Comparison of ENCODE assay signal across 25 mouse cellular contexts in genomic region chr5:143558731-143559130, GRCm38 (mm10). TPM values are rescaled to one million over a fixed set of nuclear protein-coding genes. Genes with fewer than 3 reads are reported as not detected.
DNase-seq lines count a peak whose midpoint lies in the region; ATAC-seq lines count a peak whose summit lies in the region.
"Had no signal": no experiment of that assay in that cellular context is flagged by ENCODE, and none has a peak within 500 bp of the region (broad histone marks: within the 10 kb centered on the region; RNA-seq: fewer than 3 reads in every experiment).

No protein-coding gene starts in this region.

- no peaks in the 10 kb centered on the region for H3K27me3 ChIP-seq in heart, embryonic 12.5 days (replicated peaks)
- H3K27me3 ChIP-seq in forebrain, embryonic 13.5 days = no peaks in the 10 kb centered on the region
- H3K27me3 ChIP-seq: embryonic facial prominence, embryonic 15.5 days; hindbrain, embryonic 15.5 days; intestine, embryonic 15.5 days; kidney, embryonic 15.5 days; limb, embryonic 12.5 days; stomach, embryonic 15.5 days had no signal

- no peak for ATAC-seq in heart, embryonic 12.5 days (ENCODE audit: insufficient number of reproducible peaks, low FRiP score)
- no peak for ATAC-seq in forebrain, embryonic 13.5 days
- ATAC-seq: intestine, embryonic 15.5 days; midbrain, embryonic 16.5 days had no signal

- intact Hi-C loops in left cerebral cortex, postnatal 4 days (cut with DNase I) = no loop called here

- peak; percentile 53 to 63 for DNase-seq in heart, adult 18-20 months
- DNase-seq in heart, adult 9 months (ENCODE audit: low spot score in 2 of 2) = no peak
- DNase-seq in heart, postnatal 4 days = peak; percentile 32
- no peak for DNase-seq in left cerebral cortex, postnatal 4 days
- DNase-seq: adrenal gland, postnatal 36 days; B cell, adult 2 months; cerebellum, adult 18-20 months; cerebellum, postnatal 25 days; kidney, postnatal 4 days; layer of hippocampus, adult 9-11 months; lung, embryonic 14.5 days; lung, postnatal 36 days; right cerebral cortex, postnatal 14 days; thymus, adult 2 months had no signal

- no peaks in the 10 kb centered on the region for H3K9me3 ChIP-seq in heart, embryonic 12.5 days (replicated peaks)
- H3K9me3 ChIP-seq in forebrain, embryonic 13.5 days (replicated peaks) = no peaks in the 10 kb centered on the region
- H3K9me3 ChIP-seq: embryonic facial prominence, embryonic 15.5 days; forebrain, embryonic 10.5 days; hindbrain, embryonic 15.5 days; intestine, embryonic 15.5 days; kidney, embryonic 15.5 days; limb, embryonic 12.5 days; stomach, embryonic 15.5 days had no signal

- H3K9ac ChIP-seq in heart, embryonic 12.5 days = no peak overlapping the region
- H3K9ac ChIP-seq in forebrain, embryonic 13.5 days = no peak overlapping the region
- H3K9ac ChIP-seq: embryonic facial prominence, embryonic 15.5 days; hindbrain, embryonic 15.5 days; intestine, embryonic 15.5 days; kidney, embryonic 15.5 days; limb, embryonic 12.5 days; lung, embryonic 14.5 days; stomach, embryonic 15.5 days had no signal

- peak overlapping the region; percentile 30; the same call in 1 of the 2 replicates for H3K27ac ChIP-seq in brown adipose tissue, adult 24 weeks (replicated peaks; ENCODE audit: low read depth, low read length)
- peak overlapping the region; percentile 77 for H3K27ac ChIP-seq in heart, embryonic 12.5 days (ENCODE audit: poor library complexity, severe bottlenecking)
- no peak overlapping the region for H3K27ac ChIP-seq in forebrain, embryonic 13.5 days
- H3K27ac ChIP-seq: embryonic facial prominence, embryonic 15.5 days; forebrain, embryonic 10.5 days; hindbrain, embryonic 15.5 days; intestine, embryonic 15.5 days; kidney, embryonic 15.5 days; limb, embryonic 12.5 days; stomach, embryonic 15.5 days had no signal

- H3K4me1 ChIP-seq in brown adipose tissue, adult 24 weeks (ENCODE audit: control insufficient read depth, insufficient read depth, insufficient read length, low read length) = no peaks in the 10 kb centered on the region
- peaks cover 62% of the 10 kb centered on the region for H3K4me1 ChIP-seq in heart, embryonic 12.5 days (replicated peaks)
- peaks cover 8% of the 10 kb centered on the region; the same call in 1 of the 2 replicates for H3K4me1 ChIP-seq in forebrain, embryonic 13.5 days
- H3K4me1 ChIP-seq: embryonic facial prominence, embryonic 15.5 days; intestine, embryonic 15.5 days; kidney, embryonic 15.5 days; limb, embryonic 12.5 days; stomach, embryonic 15.5 days had no signal

- peak overlapping the region; percentile 35 for H3K4me2 ChIP-seq in heart, embryonic 12.5 days
- no peak overlapping the region for H3K4me2 ChIP-seq in forebrain, embryonic 13.5 days
- H3K4me2 ChIP-seq: embryonic facial prominence, embryonic 15.5 days; hindbrain, embryonic 15.5 days; intestine, embryonic 15.5 days; kidney, embryonic 15.5 days; limb, embryonic 12.5 days; lung, embryonic 14.5 days; stomach, embryonic 15.5 days had no signal

- H3K4me3 ChIP-seq in brown adipose tissue, adult 24 weeks (ENCODE audit: insufficient read depth, low read depth, low read length) = no peak overlapping the region
- no peak overlapping the region for H3K4me3 ChIP-seq in heart, embryonic 12.5 days
- H3K4me3 ChIP-seq in forebrain, embryonic 13.5 days = no peak overlapping the region
- H3K4me3 ChIP-seq: embryonic facial prominence, embryonic 15.5 days; forebrain, embryonic 10.5 days; hindbrain, embryonic 15.5 days; intestine, embryonic 15.5 days; kidney, embryonic 15.5 days; limb, embryonic 12.5 days; stomach, embryonic 15.5 days had no signal

- 53% methylated on average over 3 of the region's 3 CpGs for WGBS in heart, embryonic 12.5 days
- 95% methylated on average over 3 of the region's 3 CpGs for WGBS in forebrain, embryonic 13.5 days

- H3K36me3 ChIP-seq in heart, embryonic 12.5 days = peaks cover 9% of the 10 kb centered on the region
- peaks cover 19% of the 10 kb centered on the region for H3K36me3 ChIP-seq in forebrain, embryonic 13.5 days (ENCODE audit: poor library complexity, severe bottlenecking)
- H3K36me3 ChIP-seq: intestine, embryonic 15.5 days; stomach, embryonic 15.5 days had no signal

RNA-seq across cellular contexts. Expression of gene Rac1, which starts 30.9 kb away (rescaled TPM):
- 100 to 1,000 TPM; 228 to 240 TPM for total RNA-seq in heart, adult 18-20 months (2021)
- 165 and 188 TPM in 2 replicates for polyA plus RNA-seq in brown adipose tissue, adult 24 weeks (2012; ENCODE audit: insufficient read depth, insufficient read length, missing spikeins)
- 401 and 418 TPM in 2 replicates for polyA plus RNA-seq in heart, embryonic 12.5 days (2016; fragmentation: Nextera tagmentation; extraction: Ambion mirVana)
- total RNA-seq in heart, postnatal 4 days (2021) = 100 to 1,000 TPM; 317 to 339 TPM
- 100 to 1,000 TPM; 415 to 420 TPM for total RNA-seq in left cerebral cortex, postnatal 4 days (2021)
- 322 and 336 TPM in 2 replicates for polyA plus RNA-seq in forebrain, embryonic 13.5 days (2015; fragmentation: Nextera tagmentation; extraction: Ambion mirVana)

Comparison
In these comparisons a context has a peak if more than half of its experiments do, and no peak if none do; other contexts are left out.
1. DNase-seq: peak in heart, adult 18-20 months (2 of 2) and heart, postnatal 4 days (single experiment); none in heart, adult 9 months (0 of 2) and left cerebral cortex, postnatal 4 days (single experiment).